Mouse (Mus musculus) embryo, embryonic 11 days (tissue): Measurements from ENCODE around the gene Gnb5.

Experiments
- DNase-seq: peaks from one replicate; pipeline ENCODE4 v3.0.0-alpha.2; 2015

Gnb5 gene

DNA sequence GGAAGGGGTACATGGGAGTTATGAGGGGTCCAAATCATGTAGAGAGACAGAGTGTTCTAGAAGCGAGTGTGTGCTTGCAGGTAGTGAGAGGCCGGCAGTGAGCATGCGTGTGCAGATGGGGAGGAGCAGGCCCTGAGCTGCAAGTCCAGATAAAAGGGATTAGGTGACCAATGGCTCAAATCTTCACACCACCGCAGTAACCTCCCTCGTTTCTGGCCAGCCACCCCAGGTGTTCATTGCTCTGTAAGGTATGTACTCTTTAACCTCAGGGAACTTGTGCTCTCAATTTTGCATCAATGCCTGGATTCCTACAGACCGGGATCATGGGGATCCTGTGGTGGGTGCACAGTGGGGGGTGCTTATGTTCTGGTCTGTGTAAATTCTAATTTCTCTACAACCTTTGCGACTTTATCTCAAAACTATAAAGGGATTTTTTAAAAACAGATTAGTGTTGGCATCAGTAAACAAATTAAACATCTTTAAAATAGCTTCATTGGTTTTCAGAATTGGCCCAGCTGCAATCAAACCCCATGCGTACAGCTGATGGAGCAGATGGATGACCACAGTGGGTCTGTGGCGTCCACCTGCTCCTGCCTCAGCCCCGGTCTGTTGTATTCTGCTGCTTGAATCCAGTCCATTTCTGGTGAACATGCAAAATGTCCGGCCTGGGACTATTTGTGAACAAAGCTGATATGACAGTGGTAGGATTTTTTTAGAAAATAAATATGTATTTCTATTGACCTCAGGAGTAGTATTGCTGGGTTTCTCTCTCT, at the start of gene Gnb5:
Gnb5 (plus strand) TSS at position 163 of the 773 bp plus-strand sequence.
- no peak for DNase-seq

DNA sequence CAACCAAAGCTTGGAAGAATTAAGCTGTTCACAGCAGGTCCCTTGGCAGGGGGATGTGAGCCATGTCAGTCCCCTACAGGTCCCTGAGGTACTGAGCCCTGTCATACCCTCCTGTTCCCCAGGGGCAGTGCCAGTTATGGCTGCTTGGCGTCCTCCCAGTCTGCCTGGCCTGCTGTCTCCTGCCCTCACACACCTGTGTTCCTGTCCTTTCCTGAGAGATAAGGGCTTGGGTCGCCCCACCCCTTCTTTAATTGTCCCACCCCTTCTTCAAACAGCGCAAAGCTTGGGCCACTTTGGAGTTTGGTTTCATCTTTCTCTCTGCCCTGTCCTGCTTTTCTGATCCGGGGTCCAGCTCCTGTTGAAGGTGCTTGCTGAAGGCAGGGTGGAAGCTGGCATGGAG, 47.3 kb upstream of the Gnb5 start:
- DNase-seq, result no peak

DNA sequence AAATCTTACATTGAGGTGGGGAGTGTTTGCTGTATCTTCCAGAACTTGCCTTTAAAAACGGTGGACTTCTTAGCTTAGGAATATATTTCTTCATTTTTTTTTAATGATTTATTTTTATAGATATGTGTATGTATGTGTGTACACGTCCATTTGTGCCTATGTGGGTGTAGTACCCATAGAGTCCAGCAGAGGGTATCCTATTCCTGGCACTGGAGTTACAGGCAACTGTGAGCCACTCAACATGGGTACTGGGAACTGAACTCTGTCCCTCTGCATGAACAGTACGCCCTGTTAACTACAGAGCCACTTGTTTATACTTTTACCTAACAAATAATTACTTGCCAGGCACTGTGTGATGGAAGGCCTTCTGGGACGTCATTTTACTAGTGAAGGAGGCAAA, 46.4 kb upstream of the Gnb5 start:
- DNase-seq, result no peak

DNA sequence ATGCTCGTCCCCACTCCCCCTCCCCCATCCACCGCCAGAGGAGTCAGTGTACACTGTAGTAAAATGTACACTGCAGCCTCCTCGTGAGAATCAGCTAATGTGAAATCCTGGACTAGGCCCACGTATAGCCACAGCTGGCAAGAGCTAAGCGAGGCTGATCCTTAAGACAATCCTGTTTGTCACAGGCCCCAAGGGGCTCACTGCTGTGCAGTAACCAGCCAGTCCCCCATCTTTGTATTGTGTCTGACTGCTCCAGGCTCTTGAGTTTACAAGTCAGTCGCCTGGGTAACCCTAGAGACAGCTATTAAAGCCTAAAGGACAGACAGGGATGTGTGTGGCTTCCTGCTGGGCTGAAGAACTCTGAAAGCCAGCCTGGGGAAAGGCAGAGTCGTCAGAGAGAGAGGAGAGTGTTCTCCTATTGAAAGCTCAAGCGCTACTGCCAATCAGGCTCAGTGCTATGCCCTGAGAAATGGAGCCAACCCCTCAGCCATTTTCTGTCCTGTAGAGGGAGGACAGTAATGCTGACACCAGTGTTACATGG, 44.7 kb upstream of the Gnb5 start:
- DNase-seq, result peak; percentile 72

DNA sequence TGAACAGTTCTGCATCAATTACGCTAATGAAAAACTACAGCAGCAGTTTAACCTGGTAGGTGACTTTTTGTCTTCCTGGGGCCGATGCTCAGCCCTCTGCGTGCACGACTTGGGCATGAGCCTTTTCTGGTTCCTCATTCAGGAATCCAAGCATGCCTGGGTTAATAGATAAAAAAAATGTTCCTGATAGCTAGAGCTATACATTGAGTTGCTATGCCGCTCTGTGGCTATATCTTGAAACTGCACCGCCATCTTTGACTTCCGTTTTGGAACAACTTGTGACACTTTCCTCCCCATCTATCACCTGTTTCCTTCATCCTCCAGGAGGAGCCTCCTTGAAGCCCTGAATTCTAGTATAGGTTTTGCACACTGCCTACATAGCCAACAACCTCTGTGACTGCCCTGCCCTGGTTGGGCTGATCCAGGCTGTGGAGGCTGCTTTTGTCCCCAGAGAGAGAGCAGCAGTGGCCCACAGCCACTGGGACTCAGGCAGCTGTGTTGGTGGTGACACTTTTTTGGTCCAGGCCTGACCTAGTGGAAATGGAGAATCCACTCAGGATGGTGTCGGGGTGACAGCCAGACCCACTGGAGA, 43.8 kb upstream of the Gnb5 start:
- DNase-seq, result peak; percentile 36

DNA sequence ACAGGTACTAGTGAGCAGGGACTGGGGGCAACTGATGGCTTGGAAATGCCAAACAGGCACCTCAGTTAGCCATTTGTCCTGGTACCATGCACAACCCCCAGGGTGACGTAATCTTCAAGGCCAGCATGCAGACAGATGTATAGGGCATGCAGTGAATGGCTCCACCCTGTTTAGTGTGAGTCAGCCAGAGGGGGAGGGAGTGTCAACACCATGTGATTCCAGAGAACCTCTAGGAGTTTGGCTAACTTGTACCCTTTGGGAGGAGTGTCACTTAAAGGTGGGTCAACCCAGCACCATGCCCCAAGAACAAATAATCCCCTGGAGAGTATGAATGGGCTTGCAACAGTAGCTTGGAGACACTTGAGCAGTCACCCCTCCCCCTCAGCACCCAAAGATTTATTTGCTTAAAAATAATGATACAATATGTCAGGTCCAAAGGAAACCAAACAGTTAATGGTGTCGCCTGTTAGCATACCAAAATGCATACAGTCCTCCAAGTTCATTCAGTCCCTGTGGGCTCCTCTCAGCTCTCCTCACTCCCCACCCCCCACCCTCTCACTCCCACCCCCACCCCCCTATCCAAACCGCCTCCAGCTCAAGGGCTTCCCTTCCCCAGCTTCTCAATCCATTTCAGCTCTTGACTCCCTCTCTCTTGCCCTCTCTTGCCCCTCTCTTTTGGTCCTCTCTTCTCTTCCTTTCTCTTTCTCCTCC, 41.9 kb upstream of the Gnb5 start:
- DNase-seq, result no peak

DNA sequence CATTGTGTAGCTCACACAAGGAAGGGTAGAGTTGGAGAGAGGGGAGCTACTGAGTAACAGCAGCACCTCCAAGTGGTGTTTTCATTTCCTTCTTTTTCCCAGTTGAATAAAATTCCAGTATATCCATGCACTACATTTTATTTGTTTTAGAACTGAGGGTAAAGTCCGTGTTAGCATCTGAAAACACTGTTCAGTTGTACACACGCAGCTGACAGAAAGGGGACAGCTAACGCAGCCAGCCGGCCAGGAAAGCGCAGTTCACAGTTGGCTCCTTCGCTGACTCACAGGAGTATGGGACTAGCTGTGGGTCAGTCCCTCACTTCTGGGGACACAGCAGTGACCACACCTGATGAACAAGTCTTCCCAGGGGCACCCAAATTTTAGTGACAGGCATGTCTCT, 38.9 kb upstream of the Gnb5 start:
- no peak for DNase-seq

DNA sequence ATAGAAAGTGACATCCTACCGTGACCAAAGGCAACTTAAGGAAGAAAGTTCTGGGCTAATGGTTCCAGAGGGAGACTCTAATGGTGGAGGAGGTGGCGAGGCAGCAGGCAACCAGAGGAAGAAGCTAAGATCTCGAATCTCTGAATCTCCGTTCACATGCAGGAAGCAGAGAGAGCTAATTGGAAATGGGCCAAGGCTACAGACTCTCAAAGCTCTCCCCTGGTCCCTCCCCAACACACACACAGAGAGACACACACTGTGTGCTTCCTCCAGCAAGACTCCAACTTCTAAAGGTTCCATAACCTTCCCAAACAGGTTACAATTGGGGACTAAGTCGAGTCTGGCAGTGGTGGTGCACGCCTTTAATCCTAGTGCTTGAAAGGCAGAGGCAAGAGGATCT, 35.7 kb upstream of the Gnb5 start:
- DNase-seq, result no peak

DNA sequence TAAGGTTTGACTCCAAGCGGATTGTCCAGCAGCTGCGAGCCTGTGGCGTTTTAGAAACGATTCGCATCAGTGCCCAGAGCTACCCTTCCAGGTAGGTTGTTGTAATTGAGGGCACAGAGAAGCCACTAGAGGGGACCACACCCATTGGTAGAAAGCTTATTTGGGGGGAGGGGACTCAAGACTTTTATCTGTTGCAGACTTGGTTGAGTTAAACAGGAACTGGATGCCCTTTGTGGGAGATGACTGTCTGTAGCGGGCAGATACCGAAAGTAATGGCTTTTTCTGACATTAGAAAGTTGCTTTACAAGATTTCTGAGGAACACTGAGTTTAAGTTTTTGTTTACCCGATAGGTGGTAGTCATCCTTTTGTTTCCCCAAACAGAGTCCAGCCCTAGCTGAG, 34.5 kb upstream of the Gnb5 start:
- no peak for DNase-seq

DNA sequence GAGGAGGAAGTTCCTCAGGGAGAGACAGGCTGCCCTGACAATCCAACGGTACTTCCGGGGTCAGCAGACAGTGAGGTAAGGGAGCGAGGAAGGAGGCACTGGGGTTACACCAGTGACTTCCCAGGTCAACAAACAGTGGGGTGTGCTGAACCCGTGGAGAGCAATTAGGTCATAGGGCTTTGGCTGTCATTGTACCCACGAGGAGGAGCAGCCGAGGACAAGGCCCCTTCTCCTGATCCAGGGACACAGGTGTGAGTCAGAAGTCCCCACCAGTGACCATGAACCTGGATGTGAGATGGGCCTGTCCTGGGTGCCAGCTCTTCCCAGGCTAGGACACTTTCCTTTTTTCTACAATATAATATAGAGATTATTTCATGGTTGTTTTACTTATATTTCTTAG, 32.4 kb upstream of the Gnb5 start:
- DNase-seq, result no peak

DNA sequence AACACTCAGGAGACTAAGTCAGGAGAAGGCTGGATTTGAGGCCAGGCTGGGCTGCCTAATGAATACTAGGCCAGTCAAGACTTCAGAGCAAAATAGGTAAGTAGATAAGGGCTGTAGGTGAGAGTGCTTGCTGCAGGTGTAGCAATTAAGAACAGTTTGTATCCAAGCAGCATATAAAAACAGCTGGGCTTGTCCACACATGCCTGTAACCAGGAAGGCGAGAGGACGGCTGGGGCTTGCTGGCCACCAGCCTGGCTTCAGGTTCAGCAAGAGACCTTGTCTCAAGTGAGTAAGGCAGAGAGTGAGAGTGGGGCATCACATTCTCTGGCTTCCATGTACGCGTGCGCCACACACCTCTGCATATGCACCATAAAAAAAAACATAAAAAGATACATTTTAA, 31.6 kb upstream of the Gnb5 start:
- no peak for DNase-seq

DNA sequence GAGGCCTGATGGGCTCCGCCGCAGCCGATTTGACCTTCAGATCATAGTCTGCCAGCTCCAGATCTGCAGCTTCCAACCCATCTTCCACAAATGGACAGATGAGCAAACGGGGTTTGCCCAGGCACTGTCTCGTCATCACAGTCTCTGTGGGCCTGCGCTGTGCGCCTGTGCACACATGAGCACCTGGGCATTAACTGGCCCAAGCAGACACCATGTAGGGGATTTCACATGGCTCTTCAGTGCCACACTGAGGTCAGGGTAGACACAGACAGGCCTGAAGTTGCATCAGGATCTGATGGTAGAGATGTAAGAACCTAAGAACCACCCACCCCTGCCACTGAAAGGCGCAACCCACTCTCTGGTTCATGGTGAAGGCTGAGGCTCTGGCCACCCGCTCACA, 31.0 kb upstream of the Gnb5 start:
- no peak for DNase-seq

DNA sequence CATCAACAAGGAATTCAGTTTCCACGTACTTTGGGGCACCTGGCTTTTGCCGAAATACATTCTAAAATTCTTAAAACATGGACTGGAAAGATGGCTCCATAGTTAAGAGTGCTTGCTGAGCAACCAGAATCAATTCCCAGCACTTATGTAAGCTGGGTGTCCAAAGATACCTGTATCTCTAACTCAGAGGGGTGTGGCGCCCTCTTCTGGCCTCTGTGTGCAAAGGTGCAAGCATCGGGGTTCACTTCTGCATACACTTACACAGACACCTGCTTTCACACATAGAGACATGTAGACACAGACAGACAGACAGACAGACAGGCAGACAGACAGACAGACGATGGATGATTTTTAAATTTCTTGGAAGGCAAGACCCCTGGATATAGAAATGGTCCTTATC, 25.3 kb upstream of the Gnb5 start:
- peak; percentile 57 for DNase-seq

DNA sequence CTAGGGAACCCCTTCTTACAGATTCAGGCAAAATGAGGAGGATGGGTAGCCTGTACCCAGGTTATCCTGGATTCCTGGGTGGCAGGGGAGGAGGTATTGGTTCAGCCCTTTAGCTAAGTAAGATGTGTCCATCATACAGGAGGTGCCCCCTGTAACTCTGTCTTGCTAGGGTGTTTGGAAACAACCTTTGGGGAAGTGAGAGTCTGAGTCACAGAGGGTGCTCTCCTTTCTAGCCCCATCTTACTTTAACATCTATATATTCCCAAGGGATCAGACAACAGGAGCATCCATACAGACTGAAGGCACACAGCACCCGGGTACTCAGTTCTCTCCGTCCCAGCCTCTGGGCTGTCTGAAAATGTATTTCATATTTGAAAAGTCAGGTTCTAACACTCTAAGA, 23.9 kb upstream of the Gnb5 start:
- no peak for DNase-seq

DNA sequence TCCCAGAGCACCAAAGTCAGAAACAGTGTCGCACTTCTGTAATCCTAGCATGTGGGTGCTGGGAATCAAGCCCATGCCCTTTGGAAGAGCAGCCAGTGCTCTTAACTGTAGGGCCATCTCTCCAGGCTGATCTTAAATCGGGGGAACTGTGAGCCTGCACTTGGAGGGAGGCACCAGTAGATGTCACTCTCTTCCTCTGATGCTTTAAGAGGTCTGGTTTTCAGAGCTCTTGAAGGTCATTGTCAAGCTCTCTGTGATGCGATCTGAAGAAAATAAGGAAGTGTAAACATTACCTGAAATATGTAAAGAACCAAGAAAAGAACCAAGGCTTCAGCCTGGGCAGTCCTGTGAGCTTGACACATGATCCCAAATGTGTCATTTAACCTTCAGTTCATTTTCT, 23.3 kb upstream of the Gnb5 start:
- peak; percentile 74 for DNase-seq

DNA sequence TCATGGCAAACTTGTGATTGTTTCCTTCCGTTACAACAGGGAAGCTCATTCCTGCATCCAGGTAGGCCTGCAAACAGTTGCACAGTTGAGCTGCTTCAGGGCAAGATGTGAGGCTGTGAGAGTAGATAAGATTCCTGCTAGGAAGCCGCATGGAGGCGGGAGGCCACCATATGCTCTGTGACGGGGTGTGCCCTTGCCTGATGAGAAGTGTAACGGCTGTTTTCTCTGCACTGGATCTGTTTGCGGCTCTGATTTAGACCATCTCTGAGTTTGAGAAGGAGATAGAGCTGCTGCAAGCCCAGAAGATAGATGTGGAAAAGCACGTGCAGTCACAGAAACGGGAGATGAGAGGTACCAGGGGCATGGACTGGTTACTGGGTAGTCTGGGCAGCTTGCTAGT, 22.5 kb upstream of the Gnb5 start:
- DNase-seq, result no peak

DNA sequence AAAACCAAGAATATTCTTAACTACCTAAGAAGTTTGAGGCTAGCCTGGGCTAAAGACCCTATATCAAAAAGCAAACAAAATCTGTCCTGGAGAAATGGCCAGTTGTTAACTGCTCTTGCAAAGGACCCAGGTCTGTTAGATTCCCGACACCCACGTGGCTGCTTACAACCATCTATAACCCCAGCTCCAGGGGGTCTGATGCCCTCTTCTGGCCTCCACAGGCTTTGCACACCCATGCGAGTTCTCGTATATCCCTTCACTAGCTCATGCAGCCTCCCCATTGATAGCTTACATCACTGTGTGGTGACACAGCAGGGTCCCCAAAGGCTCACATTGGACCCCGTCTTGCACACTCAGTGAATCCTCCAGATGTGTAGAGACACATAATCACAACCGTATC, 20.7 kb upstream of the Gnb5 start:
- no peak for DNase-seq

DNA sequence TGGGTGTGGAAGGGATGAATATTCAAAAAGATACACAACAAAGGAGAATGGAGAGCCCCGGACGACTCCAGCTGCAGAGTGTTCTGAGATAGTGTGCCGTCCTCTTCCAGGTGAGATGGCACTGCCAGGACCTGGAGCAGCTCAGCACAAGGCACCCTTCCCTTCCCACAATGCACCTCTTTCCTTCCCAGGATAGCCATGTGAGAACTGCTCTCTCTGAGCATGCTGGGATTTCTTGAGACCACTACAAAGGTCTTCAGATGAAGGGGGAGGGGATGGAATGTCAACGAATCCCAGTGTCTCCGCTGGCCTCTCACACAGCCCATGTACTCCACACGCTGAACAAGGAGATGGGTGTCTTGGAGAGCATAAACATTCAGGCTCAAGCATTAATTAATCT, 18.5 kb upstream of the Gnb5 start:
- no peak for DNase-seq

DNA sequence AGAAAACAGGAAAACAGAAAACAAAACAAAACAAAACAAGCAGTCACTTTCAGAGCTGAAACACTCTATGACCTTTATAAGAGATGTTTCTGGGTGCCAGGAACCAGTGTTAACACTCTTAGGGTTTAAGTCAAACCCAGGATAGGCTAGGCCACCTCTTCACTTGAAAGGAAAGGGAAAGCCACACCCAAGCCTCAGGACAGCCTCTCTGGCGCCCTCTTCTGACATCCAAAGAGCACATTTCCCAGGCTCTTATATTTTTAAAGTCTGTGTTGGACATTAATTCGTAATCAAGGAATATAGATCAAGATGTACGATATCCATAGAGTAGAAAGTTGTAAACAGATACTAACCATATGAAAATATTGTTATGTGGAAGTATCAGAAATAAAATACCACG, 16.5 kb upstream of the Gnb5 start:
- peak; percentile 39 for DNase-seq

DNA sequence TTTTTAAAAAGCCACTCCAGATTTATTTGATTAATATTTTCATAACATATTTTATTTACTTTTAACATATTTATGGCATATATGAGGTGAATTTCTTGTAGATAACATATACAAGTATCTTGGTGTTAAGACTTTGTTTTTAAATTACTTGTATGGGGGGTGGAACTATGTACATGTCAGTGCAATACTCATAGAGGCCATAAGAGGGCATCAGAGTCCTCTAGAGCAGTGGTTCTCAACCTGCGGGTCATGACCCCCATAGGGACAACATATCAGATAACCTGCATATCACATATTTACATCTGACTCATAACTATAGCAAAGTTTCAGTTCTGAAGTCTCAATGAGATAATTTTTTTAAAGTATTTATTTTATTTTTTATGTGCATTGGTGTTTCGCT, 6.7 kb upstream of the Gnb5 start:
- DNase-seq, result no peak

DNA sequence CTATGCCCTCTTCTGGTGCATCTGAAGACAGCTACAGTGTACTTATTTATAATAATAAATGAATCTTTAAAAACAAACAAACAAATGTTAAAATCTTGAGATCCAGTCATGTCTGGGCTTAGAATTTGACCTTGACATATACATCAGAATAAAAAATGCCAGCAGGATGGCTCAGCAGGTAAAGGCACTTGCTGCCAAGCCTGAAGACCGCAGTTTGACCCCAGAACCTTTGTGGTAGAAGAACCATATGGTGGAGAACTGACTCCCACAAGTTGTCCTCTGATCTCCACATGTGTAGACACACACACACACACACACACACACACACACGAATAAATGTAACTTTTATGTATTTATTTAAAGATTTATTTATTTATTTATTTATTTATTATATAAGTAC, 3.1 kb upstream of the Gnb5 start:
- no peak for DNase-seq

DNA sequence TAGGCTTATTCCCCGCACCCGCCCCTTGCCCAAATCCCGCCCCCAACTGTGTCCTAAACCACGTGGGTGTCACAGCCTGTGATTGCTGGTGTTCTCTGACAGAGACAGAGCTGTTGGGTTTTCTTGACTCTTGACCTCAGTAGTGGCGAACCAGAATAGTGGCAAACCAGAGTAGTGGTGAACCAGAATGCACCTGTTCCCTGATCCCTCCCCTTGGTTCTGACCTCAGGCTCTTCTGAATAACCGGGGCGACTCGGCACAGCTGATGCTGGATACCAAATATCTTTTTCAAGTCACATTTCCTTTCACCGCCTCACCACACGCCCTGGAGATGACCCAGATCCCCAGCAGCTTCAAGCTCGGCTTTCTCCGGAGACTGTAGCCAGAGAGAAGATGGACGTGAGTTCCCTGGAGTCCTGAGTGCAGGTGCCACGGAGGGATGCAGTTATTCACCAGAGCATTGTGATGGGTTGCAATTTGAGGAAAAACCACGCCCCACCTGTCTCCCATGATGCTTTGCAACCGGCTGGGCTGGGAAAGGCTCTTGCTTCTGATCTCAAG, 2.3 kb upstream of the Gnb5 start:
- no peak for DNase-seq

DNA sequence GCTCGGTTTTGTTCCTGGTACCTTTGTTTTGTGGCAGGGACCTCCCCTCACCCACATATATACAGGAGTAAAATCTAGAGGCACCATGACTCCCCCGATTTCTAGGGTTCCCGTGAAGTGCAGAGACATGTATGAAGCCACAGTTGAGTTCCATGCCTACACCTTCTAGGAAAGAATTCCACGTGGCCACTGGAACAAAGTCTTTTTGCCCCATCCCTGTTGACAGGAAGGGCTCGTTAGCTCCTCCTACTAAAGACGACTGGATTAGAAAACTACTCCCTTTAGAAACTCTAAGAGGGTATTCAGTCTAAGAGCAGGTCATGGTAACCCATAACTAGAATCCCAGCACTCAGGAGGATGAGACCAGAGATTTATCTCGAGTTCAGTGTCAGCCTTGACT, 1.8 kb upstream of the Gnb5 start:
- no peak for DNase-seq

DNA sequence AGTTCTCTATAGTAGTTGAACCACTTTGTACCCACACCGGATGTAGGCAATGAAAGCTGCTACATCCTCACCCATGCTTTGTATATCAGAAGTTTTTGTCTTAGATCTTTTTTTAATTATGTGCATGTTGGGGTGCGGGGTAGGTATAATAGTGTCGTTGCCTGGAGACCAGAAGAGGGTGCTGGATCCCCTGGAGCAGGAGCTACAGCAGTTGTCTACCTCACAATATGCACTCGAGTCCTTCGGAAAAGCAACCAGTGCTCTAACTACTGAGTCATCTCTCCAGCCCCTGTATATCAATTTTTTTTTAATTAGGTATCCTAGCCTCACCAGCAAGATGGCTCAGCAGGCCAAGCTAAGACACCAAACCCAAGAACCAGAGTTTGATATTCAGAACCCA, 927 bp downstream of the Gnb5 start:
- DNase-seq, result no peak
